Mouse (Mus musculus): ENCODE measurements around the gene Ttc33.

Ttc33 gene

DNA sequence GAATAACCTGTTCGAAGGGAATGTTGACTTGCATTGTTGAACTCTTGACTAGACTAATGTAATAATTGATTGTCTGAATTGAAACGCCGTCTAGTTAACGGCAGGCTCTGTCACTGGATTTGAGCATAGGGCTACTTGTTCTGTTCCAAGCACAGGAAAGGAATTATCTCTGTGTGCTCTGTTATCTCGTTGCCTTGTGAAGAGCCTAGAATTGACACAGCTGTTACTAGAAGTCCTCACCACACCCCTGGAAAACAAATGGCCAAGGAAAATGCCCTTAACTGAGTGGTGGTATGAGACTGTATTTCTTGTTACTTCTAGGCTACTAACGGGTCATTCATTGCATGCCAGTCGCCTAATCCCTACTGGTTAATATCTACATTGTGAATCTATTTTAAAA is 52.7 kb downstream of the Ttc33 start:
- in situ Hi-C loops (cut with MboI; ENCODE audit: unreplicated experiment in 2 of 2), result loop anchor here (5.0 kb wide), 4 partner anchors 41 to 844 kb away; no protein-coding TSS in a partner anchor

DNA sequence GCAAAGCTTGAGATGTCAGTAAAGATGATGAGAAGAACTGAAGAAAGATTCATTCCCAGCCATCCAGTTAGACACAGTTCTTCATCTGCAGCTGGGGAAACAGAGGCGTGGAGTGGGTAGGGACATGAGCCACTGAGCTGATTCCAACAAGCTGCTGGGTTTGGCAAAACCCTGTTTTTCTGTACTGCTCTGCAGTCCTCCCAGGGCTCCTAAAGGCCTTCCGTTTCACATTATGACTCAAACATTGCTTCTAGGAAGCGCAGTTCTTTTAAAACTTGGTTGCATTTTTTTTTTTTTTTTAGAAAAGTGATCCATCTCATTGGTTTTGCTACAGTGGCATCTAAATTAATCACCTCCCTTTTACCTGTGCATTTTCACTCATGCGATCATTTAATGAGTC is 53.2 kb downstream of the Ttc33 start:
- in situ Hi-C loops (cut with MboI; ENCODE audit: unreplicated experiment in 2 of 2), result loop anchor here (5.0 kb wide), 4 partner anchors 41 to 844 kb away; no protein-coding TSS in a partner anchor

DNA sequence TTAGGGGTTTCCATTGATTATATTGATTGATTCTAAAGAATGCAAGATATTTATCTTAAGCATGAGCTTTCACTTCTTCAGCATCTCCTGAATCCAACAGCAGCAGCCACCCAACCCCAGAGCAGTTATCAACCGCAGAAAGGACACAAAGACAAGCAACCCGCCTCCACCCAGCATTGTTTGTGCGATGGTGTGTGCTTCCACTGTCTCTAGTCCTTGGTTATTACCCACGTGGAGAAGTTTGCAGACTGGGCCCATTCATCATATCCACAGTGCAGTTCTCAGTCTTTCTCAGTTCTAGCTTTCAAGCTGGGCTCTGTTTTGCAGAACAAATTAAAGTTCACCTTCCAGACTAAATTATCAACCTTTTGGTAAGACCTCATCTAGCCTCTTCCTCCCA is 54.0 kb downstream of the Ttc33 start:
- in situ Hi-C loops (cut with MboI; ENCODE audit: unreplicated experiment in 2 of 2), result loop anchor here (5.0 kb wide), 4 partner anchors 42 to 843 kb away; no protein-coding TSS in a partner anchor

DNA sequence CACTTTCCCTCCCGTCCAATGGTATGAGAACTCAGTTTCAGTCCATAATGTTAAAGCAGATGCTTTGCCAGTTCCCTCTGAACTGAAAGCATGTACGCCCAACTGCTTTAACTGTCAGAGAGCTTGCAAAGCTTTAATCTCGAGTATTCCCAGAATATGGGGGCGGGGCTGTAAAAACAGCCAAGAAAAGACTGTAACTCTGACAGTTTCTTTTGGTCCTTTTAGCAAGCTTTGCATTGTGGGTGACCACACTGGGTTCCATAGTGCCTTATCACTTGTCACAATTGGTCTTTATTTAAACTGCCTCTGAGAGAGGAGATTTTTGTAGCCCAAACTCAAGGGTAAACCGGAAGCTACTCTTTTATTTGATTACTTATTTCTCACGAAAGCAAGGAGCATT is 54.6 kb downstream of the Ttc33 start:
- in situ Hi-C loops (cut with MboI; ENCODE audit: unreplicated experiment in 2 of 2), result loop anchor here (5.0 to 10.0 kb wide), 11 partner anchors 43 to 842 kb away; no protein-coding TSS in a partner anchor

DNA sequence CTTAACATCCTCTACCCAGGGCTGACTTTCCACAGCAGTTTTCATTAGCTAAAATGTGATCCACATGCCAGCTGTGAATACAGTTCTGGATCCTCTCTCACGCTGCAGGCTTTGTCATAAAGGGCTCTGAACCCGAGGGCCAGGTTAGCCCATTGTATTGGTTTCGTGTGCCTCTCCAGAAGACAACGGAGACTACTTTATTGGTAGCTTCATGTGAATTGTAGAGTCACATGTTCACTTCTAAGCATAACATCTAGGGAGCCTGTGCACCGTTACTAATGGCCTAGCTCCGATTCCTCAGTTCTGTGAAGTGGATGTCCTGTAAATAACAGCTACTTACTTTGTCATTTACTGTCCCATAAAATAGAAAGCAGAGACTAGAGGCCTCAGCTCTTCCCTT is 55.0 kb downstream of the Ttc33 start:
- in situ Hi-C loops (cut with MboI; ENCODE audit: unreplicated experiment in 2 of 2), result loop anchor here (5.0 to 10.0 kb wide), 7 partner anchors 52 to 672 kb away; no protein-coding TSS in a partner anchor

DNA sequence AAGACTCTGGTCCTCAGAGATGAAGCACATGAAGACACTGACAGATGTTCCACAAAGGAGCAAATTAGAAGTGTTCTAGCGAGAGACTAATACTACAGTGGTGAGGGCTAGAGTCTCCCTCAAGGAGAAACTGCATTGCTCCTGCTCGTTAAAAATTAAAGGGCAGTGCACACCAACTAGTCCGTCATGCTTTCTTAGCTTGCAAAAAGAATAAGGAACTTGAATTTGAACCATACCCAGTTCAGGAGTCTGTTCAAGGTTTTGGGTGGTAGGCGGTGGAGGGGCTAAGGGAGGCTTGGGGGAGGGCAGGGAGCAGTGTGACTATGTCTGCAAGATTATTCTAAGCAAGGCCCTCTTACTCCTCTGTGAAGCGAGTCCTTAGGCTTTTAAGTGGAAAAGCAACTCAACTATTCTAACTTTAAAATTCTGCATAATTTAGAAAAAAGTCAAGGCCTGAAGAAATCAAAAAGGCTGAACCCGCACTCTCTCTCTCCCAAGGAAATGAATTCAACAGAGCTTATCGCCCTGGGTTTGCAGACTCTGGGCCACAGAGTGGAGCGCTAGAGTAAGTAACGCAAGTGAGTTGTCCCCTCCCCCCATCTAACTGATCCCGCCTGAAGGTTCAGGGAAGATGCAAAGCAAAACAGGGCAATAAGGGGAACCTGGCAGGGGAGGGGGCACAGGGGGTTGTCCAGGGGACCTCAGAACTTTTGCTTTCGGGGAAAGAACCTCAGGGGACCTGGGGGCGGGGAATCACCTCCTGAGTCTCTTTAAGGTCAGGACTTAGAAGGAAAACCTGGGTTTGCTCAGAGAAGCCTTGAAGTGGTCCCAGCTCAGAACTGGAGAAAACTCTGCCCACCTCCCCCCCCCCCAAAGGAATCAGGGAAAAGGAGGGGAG is 56.2 kb downstream of the Ttc33 start:
- in situ Hi-C loops (cut with MboI; ENCODE audit: unreplicated experiment in 2 of 2), result loop anchor here (5.0 to 10.0 kb wide), 7 partner anchors 51 to 671 kb away; no protein-coding TSS in a partner anchor

DNA sequence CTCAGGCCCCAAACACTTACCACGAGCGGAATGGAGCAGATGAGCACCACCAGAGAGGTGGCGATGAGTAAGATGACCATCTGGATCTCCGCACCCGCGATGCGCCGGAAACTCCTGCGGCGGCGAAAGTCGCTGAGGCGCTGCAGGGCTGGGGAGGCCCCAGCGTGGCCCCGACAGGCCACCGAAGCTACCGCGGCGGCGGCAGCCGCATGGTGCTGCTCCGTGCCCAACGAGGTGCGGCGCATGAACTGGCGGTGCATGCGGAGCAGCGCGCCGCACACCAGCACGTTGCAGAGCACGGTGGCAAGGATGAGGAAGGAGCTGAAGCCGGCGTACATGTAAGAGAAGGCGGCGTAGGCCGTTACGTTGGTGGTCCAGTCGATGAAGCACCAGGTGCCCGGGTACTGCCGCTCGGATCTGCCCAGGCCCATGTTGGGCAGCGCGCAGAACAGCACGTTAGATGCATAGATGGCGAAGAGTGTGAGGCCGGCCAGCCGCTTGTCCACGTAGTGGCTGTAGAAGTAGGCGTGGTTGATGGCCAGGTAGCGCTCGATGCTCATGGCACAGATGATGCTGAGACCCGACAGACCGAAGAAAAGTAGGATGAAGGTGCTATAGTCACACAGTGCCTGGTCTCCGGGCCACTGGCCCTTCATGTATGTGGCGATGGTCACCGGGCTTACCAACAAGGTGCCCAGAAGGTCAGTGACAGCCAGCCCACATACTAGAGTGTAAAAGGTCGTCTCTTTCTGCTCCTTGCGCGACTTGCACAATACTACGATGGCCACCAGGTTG is 57.1 kb downstream of the Ttc33 start:
- in situ Hi-C loops (cut with MboI; ENCODE audit: unreplicated experiment in 2 of 2), result loop anchor here (5.0 to 10.0 kb wide), 7 partner anchors 50 to 670 kb away; no protein-coding TSS in a partner anchor

DNA sequence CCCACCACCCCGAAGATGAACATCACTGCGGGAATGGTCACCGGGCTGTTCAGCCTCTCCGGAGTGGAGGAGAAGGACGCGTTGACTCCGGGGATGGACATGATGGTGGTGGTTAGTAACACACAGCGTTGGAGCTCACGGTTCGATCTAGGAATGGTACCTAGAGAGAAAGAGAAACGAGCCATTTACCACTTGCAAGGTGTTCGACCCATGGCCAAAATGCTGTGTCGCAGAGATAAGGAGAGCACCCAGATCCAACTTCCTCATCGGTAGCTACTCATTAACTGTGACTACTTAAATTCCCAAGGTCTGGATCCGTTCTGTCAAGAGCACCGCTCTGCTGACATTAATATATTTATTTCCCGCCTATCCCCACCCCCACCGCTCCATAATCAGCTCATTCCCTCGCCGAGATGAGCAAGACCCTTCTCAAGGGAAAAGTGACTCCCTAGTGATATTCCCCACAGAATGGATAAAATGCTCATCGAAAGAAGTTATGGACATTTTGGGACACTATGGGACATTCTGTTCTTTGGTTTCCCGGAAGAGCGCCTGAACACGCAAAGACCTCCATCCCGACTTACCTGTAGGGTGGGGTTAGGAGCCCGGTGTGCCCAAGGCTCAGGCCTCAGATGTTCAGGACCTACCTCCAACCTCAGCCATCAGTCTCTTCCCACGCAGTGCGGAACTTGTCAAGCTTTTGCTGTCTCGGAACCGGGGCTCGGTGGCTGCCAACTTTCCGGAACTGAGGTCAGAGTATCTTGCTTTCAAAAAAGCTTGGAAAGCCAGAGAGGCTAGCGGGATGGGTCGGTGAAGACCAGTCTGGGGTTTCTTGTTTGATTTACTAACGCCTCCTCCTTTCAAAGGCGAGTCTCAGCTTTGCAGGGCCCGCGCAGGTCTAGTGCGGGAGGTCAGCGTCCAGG is 58.0 kb downstream of the Ttc33 start:
- in situ Hi-C loops (cut with MboI; ENCODE audit: unreplicated experiment in 2 of 2), result loop anchor here (5.0 to 10.0 kb wide), 7 partner anchors 49 to 669 kb away; no protein-coding TSS in a partner anchor

DNA sequence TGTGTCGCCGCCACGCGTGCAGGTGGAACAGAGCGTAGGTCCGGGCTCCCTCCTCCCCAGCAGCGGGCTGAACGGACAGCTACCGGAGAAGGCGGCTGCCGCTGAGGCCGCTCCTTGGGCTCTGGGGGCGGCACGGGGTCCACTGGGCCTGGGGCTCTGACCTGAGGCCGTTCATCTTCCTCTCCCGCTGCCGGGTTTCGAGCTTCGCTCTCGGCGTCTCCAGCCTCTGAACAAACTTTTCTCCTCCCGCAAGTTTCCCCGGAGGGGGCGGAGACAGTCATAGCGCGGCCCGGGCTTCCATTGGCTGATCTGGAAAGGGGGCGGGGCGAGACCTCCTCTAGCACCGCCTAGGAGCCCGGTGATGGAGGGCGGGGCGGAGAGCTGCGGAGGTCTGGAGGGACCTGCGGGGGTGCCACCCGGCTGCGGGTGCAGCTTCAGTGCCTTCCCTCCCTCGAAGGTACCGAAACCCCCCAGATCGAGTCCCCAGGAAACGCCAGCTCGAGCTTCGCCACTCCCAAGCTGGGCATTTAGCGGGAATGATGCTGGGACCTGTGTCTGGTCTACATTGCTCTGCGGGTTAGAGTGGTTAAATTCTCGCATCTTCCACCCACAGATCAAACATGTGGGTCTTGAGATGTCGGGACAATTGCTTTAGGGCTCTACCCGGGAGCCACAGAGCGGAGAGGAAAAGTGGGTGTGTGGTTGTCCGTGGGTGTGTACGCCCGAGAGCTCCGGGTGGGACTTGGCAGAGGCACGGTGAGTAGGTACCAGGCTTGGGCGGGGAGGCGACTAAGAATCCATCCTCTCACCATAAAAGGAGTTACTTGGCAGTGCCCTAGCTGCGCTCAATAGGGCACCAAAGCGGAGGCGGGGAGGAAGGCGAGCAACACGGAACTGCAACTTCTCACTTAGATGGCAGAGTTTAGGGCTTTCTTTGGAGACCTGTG is 58.9 kb downstream of the Ttc33 start, which contains the start of gene Ptger4:
Ptger4 (minus strand) TSS at position 229 of the 947 bp plus-strand sequence.
- in situ Hi-C loops (cut with MboI; ENCODE audit: unreplicated experiment in 2 of 2), result loop anchor here (5.0 to 10.0 kb wide), 7 partner anchors 48 to 668 kb away; no protein-coding TSS in a partner anchor

DNA sequence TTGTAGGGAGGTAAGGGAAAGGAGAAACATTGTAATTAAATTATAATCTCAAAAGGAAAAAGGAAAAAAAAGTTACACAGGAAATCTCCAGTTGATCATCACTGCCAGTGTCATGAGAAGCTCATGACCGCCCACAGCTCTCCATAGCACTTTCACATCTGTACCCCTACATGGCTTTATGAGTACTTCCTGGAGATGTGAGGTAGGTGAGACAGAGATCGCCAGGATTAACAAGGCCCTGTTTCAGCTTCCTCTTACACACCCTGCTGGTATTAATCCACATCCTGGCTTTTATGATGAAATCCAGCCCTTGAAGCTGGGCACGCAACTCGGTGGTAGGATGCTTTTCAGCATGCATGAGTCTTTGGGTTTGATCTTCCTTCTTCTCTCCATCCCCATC is 64.9 kb downstream of the Ttc33 start:
- in situ Hi-C loops (cut with MboI; ENCODE audit: unreplicated experiment in 2 of 2), result no loop called here

DNA sequence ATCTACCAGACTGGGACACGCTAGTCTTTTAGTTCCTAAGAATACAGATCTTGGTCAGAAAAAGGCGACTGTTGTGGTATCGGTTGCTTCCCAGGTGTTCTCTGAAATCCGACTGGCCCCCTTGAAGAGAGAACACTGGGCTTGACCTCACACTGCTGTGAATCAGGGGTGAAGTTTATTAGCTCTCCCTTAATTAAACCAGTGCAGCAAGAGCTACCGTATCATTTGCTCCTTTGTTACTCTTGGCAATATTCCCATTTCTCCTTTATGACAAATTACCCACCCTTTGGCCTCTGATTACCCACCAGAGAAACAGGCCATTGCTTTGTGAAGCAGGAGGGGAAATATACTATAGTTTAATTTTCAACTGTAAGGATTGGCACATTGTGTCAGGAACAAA is 74.9 kb downstream of the Ttc33 start:
- in situ Hi-C loops (cut with MboI; ENCODE audit: unreplicated experiment in 2 of 2), result no loop called here

DNA sequence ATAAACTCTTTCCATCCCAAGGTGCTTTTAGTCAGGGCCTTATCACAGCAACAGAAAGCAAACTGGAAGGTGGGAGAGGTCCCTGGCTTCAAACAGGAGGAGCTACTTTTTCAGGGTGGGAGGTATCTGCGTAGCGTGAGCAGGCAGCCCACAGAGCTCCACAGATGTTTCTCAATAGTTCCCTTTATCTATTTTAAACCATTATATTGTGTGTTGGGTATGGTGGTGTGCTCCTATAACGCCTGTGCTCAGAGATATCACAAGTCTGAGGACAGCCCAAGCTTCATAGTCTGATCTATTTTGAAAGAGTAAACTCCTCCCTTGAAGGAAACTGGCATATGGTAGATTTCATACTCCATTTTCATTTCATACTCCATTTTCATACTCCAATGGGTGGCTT is 75.7 kb downstream of the Ttc33 start:
- in situ Hi-C loops (cut with MboI; ENCODE audit: unreplicated experiment in 2 of 2), result no loop called here

DNA sequence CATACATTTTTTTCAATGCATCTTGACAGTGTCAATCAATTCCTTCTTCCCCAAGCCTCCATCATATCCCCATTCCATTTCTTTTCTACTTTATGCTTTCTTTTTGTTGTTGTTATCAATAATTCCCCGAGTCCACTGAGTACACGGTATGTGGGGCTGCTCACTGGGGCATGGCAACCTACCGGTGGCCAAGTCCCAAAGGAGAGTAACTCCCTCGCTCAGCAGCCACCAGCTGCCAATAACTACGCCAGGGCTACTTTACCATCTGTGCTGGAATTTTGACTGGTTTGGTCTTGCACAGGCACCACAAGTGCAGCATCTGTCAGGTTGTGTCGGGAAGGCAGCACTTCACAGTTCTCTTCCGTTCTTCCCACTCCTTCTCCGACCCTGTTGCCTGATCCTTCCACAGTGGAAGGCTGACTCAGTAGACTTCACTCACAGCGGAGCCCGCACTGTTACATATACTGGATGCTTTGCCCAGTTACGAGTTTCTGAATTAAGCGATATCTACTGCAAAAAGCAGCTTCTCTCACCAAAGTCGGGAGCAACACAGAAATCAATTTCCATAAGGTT is 76.9 kb downstream of the Ttc33 start:
- in situ Hi-C loops (cut with MboI; ENCODE audit: unreplicated experiment in 2 of 2), result no loop called here

DNA sequence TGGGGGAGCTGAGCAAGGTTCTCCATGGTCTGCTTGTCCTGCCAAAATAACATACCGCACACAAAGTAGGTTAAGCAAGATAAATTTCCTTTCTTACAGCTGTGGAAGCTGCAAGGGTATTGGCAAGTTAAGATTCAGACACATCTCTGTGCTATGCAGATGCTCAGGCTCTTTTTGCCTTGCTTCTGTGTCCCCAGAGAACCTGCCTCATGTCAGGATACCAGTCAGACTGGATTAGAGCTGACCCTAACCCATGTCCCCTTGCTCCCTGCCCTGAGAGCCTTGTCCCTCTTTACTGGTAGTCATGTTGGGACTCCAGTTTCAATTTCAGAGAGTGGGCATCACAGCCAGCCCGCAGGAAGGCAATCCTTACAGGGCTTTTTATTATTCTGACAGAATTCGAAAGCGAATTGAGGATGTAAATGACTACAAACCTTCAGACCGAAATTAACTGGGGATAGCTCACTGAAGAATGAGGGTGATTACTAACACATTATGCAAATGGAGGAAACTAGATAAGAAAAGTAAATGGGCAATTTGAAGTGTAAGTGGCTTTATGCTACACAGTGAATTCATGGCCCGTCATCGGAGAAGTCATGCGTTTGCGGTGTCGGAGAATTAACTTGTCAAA is 77.7 kb downstream of the Ttc33 start:
- in situ Hi-C loops (cut with MboI; ENCODE audit: unreplicated experiment in 2 of 2), result no loop called here

DNA sequence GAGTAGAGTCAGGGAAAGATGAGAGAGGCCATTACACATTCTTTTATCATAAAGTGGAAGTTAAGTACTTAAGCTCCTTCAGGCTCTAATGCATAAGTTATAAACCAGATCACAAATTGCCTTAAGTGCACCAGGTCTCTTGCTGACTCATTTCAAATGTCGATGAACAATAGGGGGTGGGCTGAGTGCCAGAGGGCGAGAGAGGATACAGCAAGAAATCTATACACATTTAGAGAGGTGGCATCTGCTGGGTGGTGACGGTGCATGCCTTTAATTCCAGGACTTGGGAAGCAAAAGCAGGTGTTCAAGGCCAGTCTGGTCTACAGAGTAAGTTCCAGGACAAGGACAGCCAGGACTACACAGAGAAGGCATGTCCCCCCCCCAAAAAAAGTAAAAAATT is 80.8 kb downstream of the Ttc33 start:
- in situ Hi-C loops (cut with MboI; ENCODE audit: unreplicated experiment in 2 of 2), result no loop called here

All from v-Abl transformed pro-B cells (cell line).